Mouse (Mus musculus) activated CD4-positive, CD25-positive, alpha-beta regulatory T cell, adult 9 weeks (primary cell): ENCODE results near the gene H60c. TPM values are rescaled to one million over a fixed set of nuclear protein-coding genes. Genes with fewer than 3 reads are reported as not detected.

Source experiments
- polyA plus RNA-seq: library from polyadenylated mRNA; unstranded; fragments of 100-300 nt; shearing (Covaris generic); gene quantifications from one replicate; pipeline ENCODE4 v1.2.1, GENCODE M21; 2017

The H60c gene
- polyA plus RNA-seq: not detected

GRCm38 (mm10) chr10:3267671-3268070, at the start of gene H60c:
Gene H60c (minus strand): TSS chr10:3267771.

Other genes with a start within 250 kb of the H60c start
- gene Ppp1r14c, start 98.3 kb upstream of the H60c start, polyA plus RNA-seq: not detected